Mouse (Mus musculus): ENCODE measurements around the gene Eefsec.

- TF ChIP-seq POLR2A (IDR thresholded peaks at IDR 0.05; ENCODE audit: low read depth, low read length) (no peak), CTCF (IDR thresholded peaks at IDR 0.05; ENCODE audit: extremely low read depth, insufficient read length, insufficient replicate concordance, low read depth, low read length) (no peak)
Observed at GRCm38 (mm10) chr6:88442551-88442950, 3.8 kb downstream of the Eefsec start.

Measured in small intestine, adult 2 months (tissue).